Mouse (Mus musculus) retina, postnatal 7 days (tissue): ENCODE results near the gene Actr5.

ENCODE experiments used
- DNase-seq: peaks from one replicate; pipeline ENCODE4 v3.0.0-alpha.2; 2012; ENCODE audit warnings: low read depth, low spot score

The Actr5 gene

DNA sequence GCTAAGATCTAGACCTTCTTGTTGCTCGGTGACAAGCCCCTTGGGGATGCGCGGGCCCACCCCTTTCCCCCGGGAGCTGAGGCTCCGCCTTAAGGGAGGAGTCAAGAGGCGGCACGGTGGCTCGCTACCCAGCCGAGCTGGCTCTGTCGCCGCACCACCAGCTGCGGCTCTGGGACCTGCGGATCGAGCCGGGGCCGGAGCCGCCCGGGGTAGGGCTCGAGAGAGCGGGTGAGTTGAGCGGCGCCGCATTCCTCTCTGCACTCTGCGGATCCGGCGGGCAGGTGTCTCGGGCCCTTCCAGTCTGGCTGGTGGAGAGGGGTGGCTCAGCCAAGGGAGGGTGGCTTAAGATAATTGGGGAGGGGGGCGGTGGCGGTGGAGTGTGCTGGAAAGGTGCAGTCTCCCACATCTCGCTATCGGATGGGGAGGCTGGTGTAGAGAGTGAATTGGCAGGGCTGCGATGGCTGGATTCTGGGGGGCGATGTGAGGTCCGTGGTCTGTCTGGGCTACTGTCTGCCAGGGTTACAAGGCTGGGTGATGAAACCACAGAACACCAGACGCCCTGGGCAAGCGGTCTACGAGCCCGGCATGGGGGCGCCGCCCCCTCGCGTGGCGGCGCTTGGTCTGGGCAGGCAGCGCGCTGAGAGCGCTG lies 42.5 kb downstream of the Actr5 start:
- no peak for DNase-seq

DNA sequence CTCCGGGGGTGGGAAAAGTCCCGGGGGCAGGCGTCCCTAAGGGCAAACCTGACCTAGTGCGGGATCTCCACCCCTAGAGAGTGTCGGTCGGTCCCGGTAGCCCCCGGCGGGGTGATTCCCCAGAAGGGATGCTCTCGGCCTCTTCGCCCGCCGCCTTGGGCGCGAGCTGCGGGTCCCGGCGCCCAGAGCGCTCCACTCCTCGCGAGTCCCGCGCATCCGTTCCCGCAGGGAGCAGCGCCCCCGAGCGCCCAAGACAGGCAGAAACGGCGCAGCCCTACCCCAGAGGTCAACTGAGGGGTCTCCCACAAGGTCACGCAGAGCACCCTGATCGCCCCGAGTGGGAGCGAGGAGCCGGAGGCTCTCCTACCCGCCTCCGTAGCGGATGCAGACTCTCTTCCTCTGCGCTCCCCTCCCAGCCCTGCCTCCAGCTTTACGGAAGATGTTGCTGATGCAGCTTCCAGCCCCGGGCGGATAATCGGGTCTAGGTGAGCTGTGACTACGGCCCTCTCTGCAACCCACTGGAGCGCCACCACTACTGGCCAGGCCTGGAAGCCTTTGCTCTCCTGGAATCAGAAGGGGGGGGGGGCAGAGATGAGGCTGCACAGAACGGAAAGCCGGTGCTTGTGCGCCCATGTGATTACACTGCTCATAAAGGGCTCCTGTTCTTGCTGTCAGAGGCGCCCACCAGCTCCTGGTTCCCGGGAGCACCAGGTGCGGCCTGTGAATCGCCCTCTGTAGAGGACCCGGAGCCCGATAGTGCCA lies 43.2 kb downstream of the Actr5 start:
- no peak for DNase-seq

- no peak for DNase-seq
Observed at GRCm38 (mm10) chr2:158668433-158669010, 43.8 kb downstream of the Actr5 start.

GRCm38 (mm10) chr2:158669199-158670195 lies 44.8 kb downstream of the Actr5 start:
- no peak for DNase-seq

- no peak for DNase-seq
Observed at GRCm38 (mm10) chr2:158670571-158670970, 45.9 kb downstream of the Actr5 start.

DNA sequence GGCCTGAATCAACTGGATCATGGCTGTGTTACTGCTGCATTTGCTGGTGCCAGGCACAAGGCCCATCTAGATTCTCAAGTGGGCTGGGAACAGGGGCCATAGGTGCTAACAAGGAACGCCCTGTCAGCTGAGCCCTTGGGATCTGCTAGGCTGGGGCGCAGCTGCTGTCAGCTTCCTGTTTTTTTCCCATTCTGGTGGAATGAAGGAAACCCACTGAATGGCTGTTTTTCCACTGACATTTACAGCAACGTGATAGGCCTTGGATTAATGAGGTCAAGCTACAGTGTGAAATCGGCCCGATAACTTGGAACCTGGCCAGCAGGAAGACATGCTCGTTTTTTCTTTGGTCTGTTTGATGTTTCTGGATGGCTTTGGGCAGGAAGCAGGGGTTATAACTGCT lies 48.1 kb downstream of the Actr5 start:
- no peak for DNase-seq

DNA sequence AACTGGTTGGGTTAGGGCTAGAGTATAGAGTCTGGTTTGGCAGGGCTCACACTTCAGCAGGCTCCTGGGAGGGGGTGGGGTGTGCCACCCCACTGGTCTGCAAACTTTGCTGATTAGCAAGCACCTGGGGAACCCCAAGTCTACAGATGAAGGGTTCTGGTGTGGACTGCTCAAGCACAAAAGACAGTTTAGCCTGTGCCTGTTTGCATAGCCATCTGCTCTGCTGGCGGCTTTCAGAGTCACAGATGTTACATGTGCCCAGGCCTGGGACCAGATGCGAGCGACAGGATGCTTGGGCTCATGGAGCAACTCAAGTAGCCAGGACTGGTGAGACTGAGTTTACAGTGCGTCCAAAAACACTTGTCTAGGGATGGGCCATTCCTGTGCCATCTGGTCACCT lies 48.8 kb downstream of the Actr5 start:
- no peak for DNase-seq

GRCm38 (mm10) chr2:158674131-158674530 lies 49.4 kb downstream of the Actr5 start:
- no peak for DNase-seq

- DNase-seq, result no peak
Observed at GRCm38 (mm10) chr2:158674759-158675158, 50.1 kb downstream of the Actr5 start.

DNA sequence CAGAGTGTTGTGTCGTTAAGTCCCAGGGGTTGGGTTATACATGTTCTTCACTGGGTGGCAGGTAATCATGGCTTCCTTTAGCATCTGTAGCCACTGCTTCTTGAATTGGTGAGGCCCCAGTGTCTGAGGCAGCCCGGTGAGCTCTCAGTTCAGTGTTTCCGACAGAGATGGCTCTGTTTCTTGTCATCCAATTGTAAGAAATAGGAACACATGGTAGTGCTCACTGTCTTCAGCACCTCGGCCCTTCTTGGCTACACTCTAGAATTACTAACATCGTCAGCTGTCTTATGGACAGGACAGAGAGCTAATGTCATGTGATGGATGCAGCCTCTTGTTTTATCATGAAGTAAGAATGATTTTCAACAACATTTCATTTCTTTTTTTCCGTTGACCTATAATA lies 50.5 kb downstream of the Actr5 start:
- no peak for DNase-seq

- no peak for DNase-seq
Observed at GRCm38 (mm10) chr2:158675907-158676533, 51.3 kb downstream of the Actr5 start.

GRCm38 (mm10) chr2:158677946-158678345 lies 53.3 kb downstream of the Actr5 start:
- no peak for DNase-seq

GRCm38 (mm10) chr2:158679091-158679490 lies 54.4 kb downstream of the Actr5 start:
- no peak for DNase-seq

- DNase-seq, result no peak
Observed at GRCm38 (mm10) chr2:158680357-158680889, 55.7 kb downstream of the Actr5 start.

GRCm38 (mm10) chr2:158681714-158682113 lies 57.0 kb downstream of the Actr5 start:
- no peak for DNase-seq

DNA sequence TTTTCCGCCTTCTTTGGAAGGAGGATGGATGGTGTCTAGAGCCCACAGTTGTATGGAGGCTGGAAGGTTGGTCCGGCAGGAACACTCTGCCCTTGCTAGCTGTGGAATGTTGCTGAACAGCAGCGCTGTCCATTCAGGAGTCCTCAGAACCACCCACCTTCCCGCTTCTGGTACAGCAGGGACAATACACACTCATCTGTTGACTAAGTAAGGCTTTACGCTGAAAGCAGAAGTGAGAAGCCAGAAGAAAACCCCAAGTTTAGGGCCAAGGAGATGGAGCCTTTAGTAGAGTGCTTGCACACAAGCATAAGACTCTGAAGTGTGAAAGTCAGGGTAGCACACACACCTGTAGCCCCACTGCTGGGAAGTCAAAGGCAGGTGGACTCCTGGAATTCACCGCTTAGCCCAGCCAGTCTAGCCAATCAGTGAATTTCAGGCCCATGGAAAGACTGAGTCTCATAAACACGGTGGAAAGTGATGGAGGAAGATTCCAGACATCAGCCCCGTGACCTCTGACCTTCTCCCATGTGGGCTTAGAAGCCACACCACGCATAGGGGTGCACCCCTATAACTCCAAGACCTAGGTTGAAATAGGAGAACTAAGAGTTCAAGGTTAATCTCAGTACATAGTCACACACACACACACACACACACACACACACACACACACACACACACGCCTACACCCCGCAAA lies 57.8 kb downstream of the Actr5 start:
- DNase-seq, result no peak

DNA sequence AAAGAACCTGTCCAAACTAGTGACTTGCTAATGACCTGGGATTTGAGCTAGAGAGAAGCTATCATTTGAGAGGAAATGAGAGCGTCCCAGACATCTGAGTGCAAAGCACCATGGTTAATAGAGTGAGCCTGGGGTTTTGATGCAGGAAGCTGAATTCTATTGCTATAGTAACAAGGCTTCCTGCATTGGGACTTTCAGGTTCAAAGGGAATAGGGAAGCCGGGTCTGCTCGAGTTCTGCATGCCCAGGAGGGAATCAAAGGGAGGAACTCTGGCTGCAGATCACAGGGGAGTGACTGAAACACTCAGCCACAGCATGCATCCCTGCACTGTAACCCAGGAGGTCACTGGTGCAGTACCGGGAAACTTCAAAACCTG lies 58.3 kb downstream of the Actr5 start:
- no peak for DNase-seq

GRCm38 (mm10) chr2:158684247-158684843 lies 59.7 kb downstream of the Actr5 start:
- DNase-seq, result no peak

DNA sequence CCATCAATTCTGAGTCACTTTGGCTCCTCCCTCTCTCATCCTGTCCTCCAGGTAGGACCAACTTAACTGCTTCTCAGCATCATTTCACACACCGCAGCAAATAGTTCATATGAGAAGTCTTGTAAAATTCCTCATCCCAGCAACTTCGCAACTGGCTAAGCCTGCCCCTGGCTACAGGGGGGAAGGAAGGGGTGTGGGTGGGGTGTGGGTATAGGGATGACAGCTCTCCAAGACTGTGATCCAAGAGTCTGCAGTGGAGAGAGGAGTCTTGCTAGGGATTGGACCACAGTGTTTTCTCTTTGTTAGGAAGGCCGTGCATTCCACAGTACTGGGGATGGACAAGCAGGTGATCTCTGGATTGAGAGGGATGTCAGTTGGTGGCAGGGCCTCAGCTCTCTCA lies 60.2 kb downstream of the Actr5 start:
- no peak for DNase-seq

DNA sequence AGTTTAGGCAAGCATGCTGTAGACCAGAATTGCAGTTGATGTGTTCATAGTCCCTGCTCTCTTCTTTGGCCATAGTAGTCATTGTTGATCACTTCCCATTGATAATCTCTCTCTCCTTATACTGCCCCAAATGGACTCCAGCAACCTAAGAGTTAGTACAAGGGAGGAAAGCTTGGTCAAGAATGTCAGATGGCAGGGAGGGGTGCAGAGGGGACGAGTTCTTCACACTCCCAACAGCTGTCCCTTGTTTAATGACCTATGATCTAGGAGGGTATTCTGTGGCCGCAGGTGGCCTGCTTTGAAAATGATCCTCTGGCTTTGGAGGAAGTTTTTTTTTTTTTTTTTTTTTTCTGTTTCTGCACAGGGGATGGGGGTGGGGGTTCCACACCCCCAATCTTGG lies 61.7 kb downstream of the Actr5 start:
- no peak for DNase-seq
